In the genomic region with DNA sequence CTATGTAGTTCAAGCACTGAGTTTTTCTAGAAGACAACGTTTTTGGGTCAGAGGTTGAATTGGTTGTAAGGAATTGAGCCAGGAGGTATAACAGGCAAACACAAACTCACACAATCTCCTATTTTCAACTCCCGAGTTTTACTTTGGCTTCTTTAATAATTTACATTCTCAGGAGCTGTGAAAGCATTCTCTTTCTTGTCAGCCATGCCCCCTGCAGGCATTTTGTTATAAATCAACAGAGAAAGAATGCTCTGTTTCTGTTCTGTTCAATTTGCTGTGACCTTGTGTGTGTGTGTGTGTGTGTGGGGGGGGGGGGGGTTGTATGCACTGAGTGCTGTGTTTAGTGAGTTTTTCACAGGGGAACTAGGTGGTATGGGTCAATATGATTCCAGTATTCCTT, we compare ENCODE assay signal across 13 mouse cellular contexts.
A peak's percentile ranks its signal among the peaks of the same experiment; 100 is the strongest.
DNase-seq lines count a peak whose midpoint lies in the region; ATAC-seq and TF ChIP-seq lines count a peak whose summit lies in the region.
"Had no signal": no experiment of that assay in that cellular context is flagged by ENCODE, and none has a peak within 500 bp of the region (broad histone marks: within the 10 kb centered on the region; RNA-seq: fewer than 3 reads in every experiment).

No protein-coding gene starts in this region.

- 0 out of 2 replicates have a peak overlapping the region, but pooled peaks have one; percentile 17 for H3K4me2 ChIP-seq in kidney, postnatal 0 days (ENCODE audit: low read length)
- no peak overlapping the region for H3K4me2 ChIP-seq in hindbrain, postnatal 0 days (ENCODE audit: low read depth, low read length)
- H3K4me2 ChIP-seq in midbrain, embryonic 13.5 days (replicated peaks) = no peak overlapping the region
- H3K4me2 ChIP-seq: limb, embryonic 12.5 days had no signal

- H3K9ac ChIP-seq in kidney, postnatal 0 days (ENCODE audit: low read depth, low read length) = no peak overlapping the region
- H3K9ac ChIP-seq in hindbrain, postnatal 0 days (replicated peaks; ENCODE audit: low read length) = no peak overlapping the region
- no peak overlapping the region for H3K9ac ChIP-seq in midbrain, embryonic 13.5 days (replicated peaks)
- H3K9ac ChIP-seq: limb, embryonic 12.5 days had no signal

- H3K4me3 ChIP-seq in kidney, postnatal 0 days (replicated peaks; ENCODE audit: low read depth, low read length) = no peak overlapping the region
- H3K4me3 ChIP-seq in hindbrain, postnatal 0 days (ENCODE audit: low read length) = no peak overlapping the region
- H3K4me3 ChIP-seq in midbrain, embryonic 13.5 days (replicated peaks) = no peak overlapping the region
- H3K4me3 ChIP-seq: gastrocnemius, adult 2 months; limb, embryonic 12.5 days had no signal

- peak; percentile 3 for DNase-seq in kidney, postnatal 0 days (ENCODE audit: low spot score)
- DNase-seq in kidney, adult 18-20 months = no peak
- peak; percentile 49 for DNase-seq in embryo, embryonic 11 days
- DNase-seq in hindbrain, postnatal 0 days (ENCODE audit: low spot score) = peak; percentile 34
- DNase-seq in spleen, adult 18-20 months = no peak
- DNase-seq in urinary bladder, postnatal 4 days (ENCODE audit: low spot score in 2 of 2) = no peak
- DNase-seq: adrenal gland, postnatal 14 days; cerebellum, postnatal 36 days; gastrocnemius, adult 2 months; kidney, adult 8-10 months had no signal

- H3K4me1 ChIP-seq in kidney, postnatal 0 days (replicated peaks; ENCODE audit: insufficient read depth, low read length) = no peaks in the 10 kb centered on the region
- no peaks in the 10 kb centered on the region for H3K4me1 ChIP-seq in hindbrain, postnatal 0 days (ENCODE audit: insufficient read depth, low read length)
- peaks cover 7% of the 10 kb centered on the region; the same call in 1 of the 2 replicates for H3K4me1 ChIP-seq in midbrain, embryonic 13.5 days (replicated peaks)
- H3K4me1 ChIP-seq: limb, embryonic 12.5 days had no signal

- no peak for ATAC-seq in kidney, postnatal 0 days (replicated peaks; ENCODE audit: low FRiP score, low read depth)
- ATAC-seq in hindbrain, postnatal 0 days = no peak
- ATAC-seq in midbrain, embryonic 13.5 days = 0 out of 2 replicates have a peak, but pooled peaks have one; percentile 34
- ATAC-seq in cerebellum, adult (ENCODE audit: insufficient number of reproducible peaks, low FRiP score, low TSS enrichment) = no peak

- no peaks in the 10 kb centered on the region for H3K36me3 ChIP-seq in kidney, postnatal 0 days (ENCODE audit: insufficient read depth, low read length)
- H3K36me3 ChIP-seq in hindbrain, postnatal 0 days (ENCODE audit: insufficient read depth, low read length) = no peaks in the 10 kb centered on the region
- H3K36me3 ChIP-seq in midbrain, embryonic 13.5 days = no peaks in the 10 kb centered on the region
- H3K36me3 ChIP-seq: limb, embryonic 12.5 days had no signal

- H3K9me3 ChIP-seq in kidney, postnatal 0 days (replicated peaks; ENCODE audit: low read length) = no peaks in the 10 kb centered on the region
- no peaks in the 10 kb centered on the region for H3K9me3 ChIP-seq in hindbrain, postnatal 0 days (ENCODE audit: low read length)
- no peaks in the 10 kb centered on the region for H3K9me3 ChIP-seq in midbrain, embryonic 13.5 days
- H3K9me3 ChIP-seq: limb, embryonic 12.5 days had no signal

- no peaks in the 10 kb centered on the region for H3K27me3 ChIP-seq in kidney, postnatal 0 days (ENCODE audit: insufficient read depth, low read length)
- no peaks in the 10 kb centered on the region for H3K27me3 ChIP-seq in hindbrain, postnatal 0 days (ENCODE audit: insufficient read depth, low read length)
- no peaks in the 10 kb centered on the region for H3K27me3 ChIP-seq in midbrain, embryonic 13.5 days
- H3K27me3 ChIP-seq: limb, embryonic 12.5 days had no signal

- 7% methylated on average over 2 of the region's 2 CpGs for WGBS in kidney, postnatal 0 days
- WGBS in hindbrain, postnatal 0 days = 1% methylated on average over 2 of the region's 2 CpGs
- 11% methylated on average over 2 of the region's 2 CpGs for WGBS in midbrain, embryonic 13.5 days

- TF ChIP-seq CTCF in kidney, postnatal 0 days (IDR thresholded peaks at IDR 0.05; ENCODE audit: low read depth) = peak; percentile 39; the same call in 1 of the 2 replicates
- TF ChIP-seq CTCF in hindbrain, postnatal 0 days (IDR thresholded peaks at IDR 0.05; ENCODE audit: low read depth) = peak; percentile 19; the same call in 1 of the 2 replicates

- no peak overlapping the region for H3K27ac ChIP-seq in kidney, postnatal 0 days
- H3K27ac ChIP-seq in hindbrain, postnatal 0 days = no peak overlapping the region
- H3K27ac ChIP-seq in midbrain, embryonic 13.5 days = no peak overlapping the region
- H3K27ac ChIP-seq: gastrocnemius, adult 2 months; limb, embryonic 12.5 days had no signal

Comparison
In these comparisons a context has a peak if more than half of its experiments do, and no peak if none do; other contexts are left out.
1. DNase-seq: peak in kidney, postnatal 0 days (single experiment), embryo, embryonic 11 days (single experiment) and hindbrain, postnatal 0 days (single experiment); none in kidney, adult 18-20 months (single experiment), spleen, adult 18-20 months (0 of 2) and urinary bladder, postnatal 4 days (0 of 2).